ENCODE assay signal across 8 mouse cellular contexts in genomic region chr12:85662896-85663295, GRCm38 (mm10). TPM values are rescaled to one million over a fixed set of nuclear protein-coding genes. Genes with fewer than 3 reads are reported as not detected.
DNase-seq lines count a peak whose midpoint lies in the region; ATAC-seq and TF ChIP-seq lines count a peak whose summit lies in the region.

No protein-coding gene starts in this region.

- H3K27ac ChIP-seq in heart, embryonic 13.5 days (replicated peaks) = no peak overlapping the region
- H3K27ac ChIP-seq in thymus, adult 2 months (ENCODE audit: control insufficient read depth, insufficient read depth, low read length) = no peak overlapping the region

- no peaks in the 10 kb centered on the region for H3K9me3 ChIP-seq in heart, embryonic 13.5 days

- peak; percentile 82 for TF ChIP-seq CTCF in lung, adult 2 months (IDR thresholded peaks at IDR 0.05; ENCODE audit: insufficient read depth, low read length)
- TF ChIP-seq CTCF in thymus, adult 2 months (IDR thresholded peaks at IDR 0.05; ENCODE audit: borderline replicate concordance, control insufficient read depth, extremely low read depth, insufficient read depth, low read length, poor library complexity) = no peak

- H3K4me3 ChIP-seq in heart, embryonic 13.5 days = no peak overlapping the region
- no peak overlapping the region for H3K4me3 ChIP-seq in lung, adult 2 months (replicated peaks; ENCODE audit: extremely low read depth, low read depth, low read length)
- no peak overlapping the region for H3K4me3 ChIP-seq in thymus, adult 2 months (ENCODE audit: control insufficient read depth, insufficient read depth, low read length)

- 10% methylated on average over 9 of the region's 9 CpGs for WGBS in heart, embryonic 13.5 days
- WGBS in lung, adult 2 months = 8% methylated on average over 9 of the region's 9 CpGs
- WGBS in thymus, adult 2 months = 2% methylated on average over 9 of the region's 9 CpGs

- H3K27me3 ChIP-seq in heart, embryonic 13.5 days (replicated peaks) = no peaks in the 10 kb centered on the region
- H3K27me3 ChIP-seq in thymus, adult 2 months (ENCODE audit: control insufficient read depth, insufficient read depth, low read length) = no peaks in the 10 kb centered on the region

- H3K36me3 ChIP-seq in heart, embryonic 13.5 days = no peaks in the 10 kb centered on the region
- H3K36me3 ChIP-seq in thymus, adult 2 months (ENCODE audit: control insufficient read depth, insufficient read depth, low read length) = no peaks in the 10 kb centered on the region

- peak overlapping the region; percentile 41; the same call in 1 of the 2 replicates for H3K4me2 ChIP-seq in heart, embryonic 13.5 days

- peak; percentile 59 for ATAC-seq in CD4-positive, CD25-positive, alpha-beta regulatory T cell, adult 4 months
- no peak for ATAC-seq in heart, embryonic 13.5 days (ENCODE audit: extremely low read depth, insufficient number of reproducible peaks, low FRiP score, low TSS enrichment)
- ATAC-seq in neutrophil, adult 5-6 weeks (ENCODE audit: extremely low read depth, insufficient number of reproducible peaks, low FRiP score, poor library complexity, severe bottlenecking) = peak; percentile 72

- no peak for TF ChIP-seq POLR2A in lung, adult 2 months (IDR thresholded peaks at IDR 0.05; ENCODE audit: borderline replicate concordance, extremely low read depth, low read depth, low read length)
- TF ChIP-seq POLR2A in thymus, adult 2 months (IDR thresholded peaks at IDR 0.05; ENCODE audit: control insufficient read depth, extremely low read depth, insufficient read depth, low read length, poor library complexity) = no peak

- DNase-seq in adrenal gland, adult 2 months = peak; percentile 66
- peak; percentile 88 for DNase-seq in embryo, embryonic 11 days
- peak; percentile 70 to 89 for DNase-seq in kidney, postnatal 36 days
- DNase-seq in lung, adult 2 months = peak; percentile 68
- DNase-seq in thymus, adult 2 months = peak; percentile 72

- H3K4me1 ChIP-seq in heart, embryonic 13.5 days = peaks cover 10% of the 10 kb centered on the region
- H3K4me1 ChIP-seq in lung, adult 2 months (ENCODE audit: control insufficient read depth, insufficient read depth, low read length) = no peaks in the 10 kb centered on the region
- H3K4me1 ChIP-seq in thymus, adult 2 months (replicated peaks; ENCODE audit: control insufficient read depth, insufficient read depth, low read length) = peaks cover 19% of the 10 kb centered on the region

- no peak overlapping the region for H3K9ac ChIP-seq in heart, embryonic 13.5 days

RNA-seq across cellular contexts. Expression of gene Batf, which starts 23.6 kb away (rescaled TPM):
- 100 to 1,000 TPM; 162 to 234 TPM for polyA plus RNA-seq in CD4-positive, CD25-positive, alpha-beta regulatory T cell, adult 4 months (2017; shearing (Covaris generic))
- total RNA-seq in adrenal gland, adult 2 months (2021) = under 1 TPM; 0.41 to 0.81 TPM
- polyA plus RNA-seq in adrenal gland, adult 2 months (2012; rRNA removed) = 0.44 and 1.9 TPM in 2 replicates
- polyA plus RNA-seq in heart, embryonic 13.5 days (2015; fragmentation: Nextera tagmentation; extraction: Ambion mirVana) = 5.3 and 6.7 TPM in 2 replicates
- 8.7 and 10.5 TPM in 2 replicates for polyA plus RNA-seq in lung, adult 2 months (2012; rRNA removed)
- total RNA-seq in neutrophil, adult 5-6 weeks (2017) = 48.5 and 55.7 TPM in 2 replicates
- 13.3 and 14.9 TPM in 2 replicates for polyA plus RNA-seq in thymus, adult 2 months (2012; rRNA removed)

Comparison
In these comparisons a context has a peak if more than half of its experiments do, and no peak if none do; other contexts are left out.
1. RNA of gene Batf, which starts 23.6 kb away (polyA plus RNA-seq): 162 to 234 TPM in CD4-positive, CD25-positive, alpha-beta regulatory T cell, adult 4 months; 13.3 to 14.9 TPM in thymus, adult 2 months, 8.7 to 10.5 TPM in lung, adult 2 months, 5.3 to 6.7 TPM in heart, embryonic 13.5 days and 0.44 to 1.9 TPM in adrenal gland, adult 2 months; every median in the first group is over 10 times any median in the second.
2. Peak in every context shown above with its lines, with median percentiles within 50 percentile points of each other: DNase-seq.